Comparison of ENCODE assay signal across 30 mouse cellular contexts in the genomic region with DNA sequence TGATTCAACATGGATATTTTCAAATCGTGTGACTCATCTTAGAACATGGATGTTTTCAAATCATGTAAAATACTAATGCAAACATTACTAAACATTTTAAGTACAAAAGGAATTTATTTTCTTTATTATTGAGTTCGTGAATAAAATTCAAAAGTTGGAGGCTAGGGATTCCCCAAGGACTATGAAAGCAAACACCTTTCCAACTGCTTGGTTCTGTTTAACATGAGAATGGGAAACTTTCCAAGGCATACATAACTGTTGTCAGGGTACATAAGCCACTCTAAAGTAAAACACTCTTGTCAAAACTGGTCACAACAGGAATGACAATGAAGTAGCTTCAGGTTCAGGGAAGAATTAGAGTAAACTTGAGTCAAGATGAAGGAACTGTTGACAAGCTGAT. TPM values are rescaled to one million over a fixed set of nuclear protein-coding genes. Genes with fewer than 3 reads are reported as not detected.
DNase-seq lines count a peak whose midpoint lies in the region; ATAC-seq lines count a peak whose summit lies in the region.
"Had no signal": no experiment of that assay in that cellular context is flagged by ENCODE, and none has a peak within 500 bp of the region (broad histone marks: within the 10 kb centered on the region; RNA-seq: fewer than 3 reads in every experiment).

Gene Olfr1281 (plus strand): TSS at position 301 of the 400 bp plus-strand sequence.

- no peaks in the 10 kb centered on the region for H3K27me3 ChIP-seq in hindbrain, embryonic 14.5 days (ENCODE audit: control insufficient read depth, insufficient read depth, low read length)
- H3K27me3 ChIP-seq: CH12.LX, Patski had no signal

- no peak within 1 kb of the TSS for H3K27ac ChIP-seq in hindbrain, embryonic 14.5 days

- H3K4me2 ChIP-seq in hindbrain, embryonic 14.5 days (replicated peaks): no peak within 1 kb of the TSS

- no peaks in the 10 kb centered on the region for H3K9me3 ChIP-seq in hindbrain, embryonic 14.5 days (ENCODE audit: control insufficient read depth, low read length)
- H3K9me3 ChIP-seq: G1E had no signal

- DNase-seq in ES-CJ7 (ENCODE audit: low read depth, low spot score): peak; percentile 4
- peak; percentile 2 for DNase-seq in R1 (ENCODE audit: low read depth, low spot score)
- peak; percentile 4 for DNase-seq in ZHBTc4 (ENCODE audit: low read depth, low spot score)
- no peak for DNase-seq in layer of hippocampus, postnatal 10 days (ENCODE audit: low spot score in 2 of 2)
- DNase-seq in heart, adult 18-20 months: no peak
- DNase-seq in hindbrain, embryonic 14.5 days (ENCODE audit: low spot score): no peak
- DNase-seq: adrenal gland, adult 2 months; adrenal gland, adult 8-10 months; adrenal gland, postnatal 10 days; adrenal gland, postnatal 14 days; adrenal gland, postnatal 25 days; adrenal gland, postnatal 36 days; B cell, adult 2 months; cerebellum, adult 11 months; cerebellum, adult 11-12 months; cerebellum, adult 18-20 months; cerebellum, adult 2 months; cerebellum, adult 8-10 months; cerebellum, adult 9-10 months had no signal

- H3K4me1 ChIP-seq in hindbrain, embryonic 14.5 days (replicated peaks; ENCODE audit: control insufficient read depth, insufficient read depth, low read length): no peaks in the 10 kb centered on the region

- H3K36me3 ChIP-seq in hindbrain, embryonic 14.5 days (replicated peaks; ENCODE audit: control insufficient read depth, insufficient read depth): no peaks in the 10 kb centered on the region
- H3K36me3 ChIP-seq: G1E had no signal

- no peak within 1 kb of the TSS for H3K4me3 ChIP-seq in hindbrain, embryonic 14.5 days (replicated peaks; ENCODE audit: low read length)

- WGBS in hindbrain, embryonic 14.5 days: 81% methylated on average over 2 of the region's 2 CpGs

- no peak within 1 kb of the TSS for H3K9ac ChIP-seq in hindbrain, embryonic 14.5 days

- ATAC-seq in hindbrain, embryonic 14.5 days (ENCODE audit: low FRiP score): no peak
- ATAC-seq: activated CD4-positive, CD25-positive, alpha-beta regulatory T cell, adult 4 months; CD4-positive, CD25-positive, alpha-beta regulatory T cell, adult 4 months; Patski had no signal

RNA-seq across cellular contexts. Expression of gene Olfr1281, which starts in this region (rescaled TPM):
- not detected for total RNA-seq in layer of hippocampus, postnatal 10 days (2021)
- not detected for total RNA-seq in heart, adult 18-20 months (2021)
- polyA plus RNA-seq in hindbrain, embryonic 14.5 days (2014; fragmentation: Nextera tagmentation; extraction: Ambion mirVana): not detected in 2 replicates
- total RNA-seq: adrenal gland, adult 18-20 months; adrenal gland, adult 2 months; adrenal gland, adult 8-10 months; adrenal gland, postnatal 10 days; adrenal gland, postnatal 14 days; adrenal gland, postnatal 25 days; adrenal gland, postnatal 36 days; adrenal gland, postnatal 4 days; CH12.LX; ES-E14; MEL had no signal
- polyA plus RNA-seq: activated CD4-positive, CD25-positive, alpha-beta regulatory T cell, adult 4 months; adrenal gland, adult 2 months; brain, embryonic 14.5 days; C2C12; CD4-positive, CD25-positive, alpha-beta regulatory T cell, adult 4 months; cerebellum, adult 2 months; G1E; Patski had no signal

Comparison
In these comparisons a context has a peak if more than half of its experiments do, and no peak if none do; other contexts are left out.
1. DNase-seq: peak in ES-CJ7 (single experiment), R1 (single experiment) and ZHBTc4 (single experiment); none in layer of hippocampus, postnatal 10 days (0 of 2), heart, adult 18-20 months (0 of 2) and hindbrain, embryonic 14.5 days (single experiment).